Mouse (Mus musculus): ENCODE data around the gene Tgm5.
A peak's percentile ranks its signal among the peaks of the same experiment; 100 is the strongest.
"Not testable (repeated sequence)": the region's sequence is repeated elsewhere in the genome, so short reads cannot be mapped to it uniquely, and the experiment has no call there.

The Tgm5 gene

DNA sequence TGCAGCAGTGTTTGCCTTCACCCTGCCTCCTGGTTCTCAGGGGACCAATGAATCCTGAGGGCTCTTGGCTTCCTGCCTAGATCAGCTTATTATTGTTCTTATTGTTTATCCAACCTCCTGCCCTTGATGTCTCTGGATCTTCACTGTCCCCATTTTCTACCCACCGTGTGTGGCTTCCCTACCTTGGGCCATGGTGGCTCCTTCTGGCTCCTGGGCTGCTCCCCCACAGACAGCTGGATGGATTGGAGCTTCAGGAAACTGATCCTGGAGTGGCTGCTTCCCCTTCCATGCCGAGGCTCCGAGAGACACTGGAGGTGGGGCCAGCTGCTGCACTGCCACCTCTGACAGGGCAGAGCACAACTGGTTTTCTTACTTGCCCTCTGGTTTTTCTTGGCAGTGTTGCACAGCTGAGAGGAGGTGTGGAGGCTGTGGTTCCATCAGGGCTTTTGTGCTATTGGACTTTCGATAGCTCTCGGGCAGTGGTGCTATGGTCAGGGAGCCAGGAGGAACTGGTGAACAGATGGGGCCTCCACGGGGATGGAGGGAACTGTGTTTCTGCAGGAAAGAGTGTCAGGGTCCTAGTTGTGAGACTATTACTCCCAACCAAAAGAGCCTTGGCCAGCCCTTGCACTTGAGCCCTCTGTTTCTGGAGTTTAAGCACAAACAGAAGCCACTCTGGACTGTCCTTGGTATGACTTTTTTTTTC, at the start of gene Tgm5:
TSS of gene Tgm5 (minus strand) at position 362 of the 706 bp plus-strand sequence.
- DNase-seq = no peak

DNA sequence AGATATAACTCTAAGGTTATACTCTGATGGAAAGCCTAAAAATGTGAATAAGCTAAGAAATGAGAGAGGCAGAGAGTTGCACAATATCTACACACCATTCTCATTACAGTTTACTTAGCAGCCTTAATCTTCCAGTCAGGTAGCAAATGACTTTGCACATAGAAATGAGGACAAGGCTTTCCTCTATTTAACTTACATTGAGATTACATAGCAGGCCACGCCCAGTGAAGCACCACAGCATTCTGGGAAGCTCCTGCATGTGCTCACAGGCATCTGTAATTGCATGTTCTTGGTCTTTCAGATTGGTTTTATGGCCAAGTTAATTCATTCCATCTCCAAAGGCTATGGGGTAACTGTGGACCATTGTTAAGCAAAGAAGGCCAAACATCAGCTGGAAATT, 47.2 kb upstream of the Tgm5 start:
- DNase-seq = no peak

DNA sequence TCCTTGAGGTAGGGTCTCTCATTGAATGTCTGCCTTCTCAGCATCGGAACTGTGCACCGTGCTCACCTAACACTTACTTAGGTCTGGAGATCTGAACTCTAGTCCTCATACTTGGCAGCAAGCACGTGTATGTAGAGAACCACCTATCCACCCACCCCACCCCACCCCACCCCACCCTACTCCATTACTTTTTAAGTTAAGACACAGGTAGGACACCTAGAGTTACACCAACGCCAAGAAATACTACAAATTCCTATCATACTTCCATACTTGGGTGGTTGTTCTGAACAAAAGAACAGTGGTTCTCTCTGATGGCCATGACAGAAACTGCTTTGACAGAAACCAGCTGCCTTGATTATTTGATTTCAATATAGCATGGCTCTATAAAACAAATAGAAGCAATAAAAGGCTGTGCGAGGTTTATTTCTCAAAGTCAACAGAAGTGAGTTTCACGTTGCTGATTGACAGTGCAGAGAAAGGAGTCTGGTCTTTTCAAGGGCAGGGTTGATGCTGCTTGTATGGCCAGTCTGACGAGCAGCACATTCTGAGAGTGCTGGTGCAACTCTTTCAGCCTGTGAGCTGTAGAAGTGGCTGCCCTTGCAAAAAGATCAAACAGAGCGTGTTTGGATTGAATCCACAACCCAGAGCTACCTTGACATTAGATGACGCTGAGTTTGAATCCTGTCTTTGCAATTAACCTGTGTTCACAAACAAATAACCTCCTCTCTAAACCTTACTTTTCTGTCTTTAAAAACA, 43.4 kb upstream of the Tgm5 start:
- DNase-seq = no peak

DNA sequence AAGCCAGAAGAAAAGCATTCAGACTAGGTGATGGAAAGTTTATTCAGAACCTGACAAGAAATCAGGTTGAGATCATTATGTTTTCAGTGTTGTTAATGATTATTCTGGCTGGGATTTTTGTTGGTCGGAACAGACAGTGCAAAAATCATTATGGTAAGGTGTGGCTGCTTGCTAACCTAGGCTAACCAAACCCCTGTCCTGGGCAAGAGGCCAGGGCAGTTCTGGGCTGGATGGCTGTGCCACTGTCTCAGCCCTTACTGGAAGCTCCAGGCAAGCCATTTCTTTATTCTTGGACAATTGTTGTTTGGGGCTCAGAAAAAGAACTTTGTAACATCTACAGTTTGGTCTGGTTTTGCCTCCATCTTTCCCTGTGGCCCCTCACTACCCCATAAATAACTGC, 41.9 kb upstream of the Tgm5 start:
- DNase-seq = no peak

DNA sequence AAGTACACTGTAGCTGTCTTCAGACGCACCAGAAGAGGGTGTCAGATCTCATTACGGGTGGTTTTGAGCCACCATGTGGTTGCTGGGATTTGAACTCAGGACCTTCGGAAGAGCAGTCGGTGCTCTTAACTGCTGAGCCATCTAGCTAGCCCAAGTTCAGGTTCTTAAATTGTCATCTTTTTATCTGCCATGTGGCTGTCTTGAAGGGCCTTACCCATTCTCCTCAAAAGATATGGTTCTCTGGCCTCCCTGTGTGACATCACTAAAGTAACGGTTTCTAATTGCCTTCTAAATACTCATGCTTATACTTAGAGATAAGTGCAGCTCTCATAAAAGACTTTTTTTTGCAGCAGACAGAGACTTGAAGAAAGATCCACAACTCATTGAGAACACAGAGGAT, 40.7 kb upstream of the Tgm5 start:
- not testable (repeated sequence) for DNase-seq

DNA sequence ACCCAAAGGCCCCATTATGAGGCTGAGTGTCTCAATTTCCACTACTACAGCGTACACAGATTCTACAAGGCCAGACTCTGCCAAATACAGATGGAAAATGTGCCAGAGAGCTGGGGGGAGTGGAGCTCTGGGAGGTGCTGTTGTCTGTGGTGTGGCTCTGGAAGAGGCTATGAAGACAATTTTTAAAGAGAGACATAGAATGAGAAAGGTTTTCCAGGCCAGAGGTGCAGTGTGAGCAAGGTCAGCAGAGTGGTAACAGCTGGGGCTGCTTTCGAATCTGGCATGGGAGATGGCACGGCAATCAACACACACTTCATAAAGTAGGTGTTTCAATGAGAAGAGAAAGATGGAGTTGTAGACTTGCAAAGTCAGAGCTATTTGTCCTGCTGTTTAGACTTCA, 33.6 kb upstream of the Tgm5 start:
- no peak for DNase-seq

DNA sequence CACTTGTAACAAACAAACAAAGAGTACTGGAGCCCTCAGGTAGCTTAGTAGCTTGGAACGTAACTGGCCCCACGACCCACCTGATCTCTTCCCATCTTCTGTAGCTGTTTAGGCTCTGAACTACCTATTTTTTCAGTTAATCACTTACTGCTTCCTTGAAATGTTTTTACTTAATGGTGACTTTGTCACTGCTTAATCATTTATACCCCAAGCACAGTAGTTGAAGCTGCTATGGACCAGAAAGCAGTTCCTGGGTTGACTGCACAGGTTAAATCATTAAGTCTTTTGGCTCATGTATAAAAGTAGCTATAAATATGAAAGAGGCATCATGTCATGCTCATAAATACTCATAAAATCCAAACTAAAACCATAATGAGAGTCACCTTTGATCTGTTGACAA, 29.8 kb upstream of the Tgm5 start:
- no peak for DNase-seq

DNA sequence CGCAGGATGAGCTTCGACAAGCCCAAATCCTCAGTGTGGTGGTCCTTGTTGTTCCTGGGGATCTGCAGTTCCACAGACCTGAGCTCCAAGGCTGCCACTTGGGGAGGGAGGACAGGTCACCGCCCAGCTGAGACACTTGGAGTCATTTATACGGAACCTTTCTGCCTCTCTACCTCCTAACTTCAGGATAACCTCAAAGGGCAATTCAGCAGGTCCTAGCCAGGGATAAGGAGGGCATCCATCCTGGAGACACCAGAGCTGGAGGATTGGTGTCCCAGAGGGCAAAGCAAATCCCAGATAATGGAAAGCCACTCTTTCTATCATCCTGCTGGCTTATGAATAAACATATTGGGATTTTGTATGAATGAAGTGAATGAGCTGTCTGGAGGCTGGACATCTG, 24.1 kb upstream of the Tgm5 start, which contains the start of gene Tgm7:
TSS of gene Tgm7 (minus strand) at position 101 of the 400 bp plus-strand sequence.
- no peak for DNase-seq

DNA sequence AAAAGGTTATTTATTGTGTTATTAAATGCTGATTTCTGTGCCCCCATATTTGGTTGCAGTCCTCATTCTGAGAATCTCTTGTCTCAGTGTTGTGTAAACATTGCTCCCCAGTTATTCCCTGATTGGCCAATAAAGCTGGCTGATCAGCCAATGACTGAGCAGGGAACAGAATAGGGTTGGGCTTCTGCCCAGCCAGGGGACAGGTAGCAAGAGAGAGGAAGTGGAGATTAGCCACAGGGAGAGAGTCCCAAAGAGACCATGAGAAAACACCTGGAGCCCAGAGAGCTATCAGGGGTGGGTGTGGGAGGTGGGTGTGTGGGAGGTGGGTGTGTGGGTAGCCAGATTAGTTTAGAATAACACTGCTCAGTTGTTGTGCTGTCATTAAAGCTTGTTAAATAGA, 20.3 kb upstream of the Tgm5 start:
- no peak for DNase-seq

DNA sequence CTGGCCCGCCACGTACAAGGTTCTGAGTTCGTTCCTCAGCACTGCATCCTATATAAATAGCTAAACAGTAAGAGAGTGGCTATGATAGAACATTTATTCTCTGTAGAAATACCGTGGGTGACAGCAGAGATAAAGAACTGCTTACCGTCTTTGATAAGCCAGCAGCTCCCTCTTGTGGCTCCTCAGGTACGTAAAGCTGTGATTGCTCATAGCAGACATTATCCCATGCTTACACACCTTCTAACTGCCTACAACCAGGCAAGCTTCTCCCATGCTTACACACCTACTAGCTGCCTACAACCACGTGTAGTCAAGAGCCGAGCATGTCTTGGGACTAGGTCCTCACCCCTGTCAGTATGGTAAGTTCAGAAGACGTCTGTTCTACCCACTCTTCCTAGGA, 16.4 kb upstream of the Tgm5 start:
- peak; percentile 59 for DNase-seq

DNA sequence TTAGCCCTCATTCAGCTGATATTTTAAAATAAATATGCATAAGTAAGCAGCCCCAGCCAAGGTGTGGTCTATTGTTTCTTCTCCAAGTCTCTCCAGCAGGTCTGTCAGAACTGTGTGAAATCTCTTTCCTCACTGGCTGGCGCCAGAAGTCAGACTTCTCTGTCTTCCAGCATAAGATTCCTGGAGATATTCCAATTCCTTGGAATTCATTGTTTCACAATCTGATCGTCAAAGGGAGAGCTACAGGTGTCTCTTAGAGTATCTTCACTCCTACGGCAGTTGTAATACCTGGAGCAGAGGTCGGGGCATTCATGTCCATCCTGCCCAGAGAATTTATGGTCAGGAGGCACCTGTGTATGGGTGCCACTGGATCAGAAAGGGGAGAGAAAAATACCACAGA, 4.1 kb upstream of the Tgm5 start:
- DNase-seq = no peak

DNA sequence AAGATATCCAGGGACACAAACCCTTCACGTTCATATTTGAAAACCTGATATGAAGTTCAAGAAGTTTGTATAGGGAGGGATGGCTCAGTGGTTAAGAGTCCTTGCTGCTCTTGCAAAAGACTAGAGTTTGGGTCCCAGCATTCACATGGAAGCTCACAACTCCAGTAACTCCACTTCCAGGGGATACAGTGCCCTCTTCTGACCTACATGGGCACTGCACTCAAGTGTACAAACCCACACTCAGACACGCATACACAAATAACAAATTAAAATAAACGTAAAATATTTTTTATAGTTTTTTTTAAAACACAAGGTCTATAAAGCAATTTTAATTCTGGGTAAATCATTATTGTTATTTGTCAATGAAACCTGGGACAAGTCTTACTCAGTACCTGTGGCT, 2.9 kb upstream of the Tgm5 start:
- no peak for DNase-seq

DNA sequence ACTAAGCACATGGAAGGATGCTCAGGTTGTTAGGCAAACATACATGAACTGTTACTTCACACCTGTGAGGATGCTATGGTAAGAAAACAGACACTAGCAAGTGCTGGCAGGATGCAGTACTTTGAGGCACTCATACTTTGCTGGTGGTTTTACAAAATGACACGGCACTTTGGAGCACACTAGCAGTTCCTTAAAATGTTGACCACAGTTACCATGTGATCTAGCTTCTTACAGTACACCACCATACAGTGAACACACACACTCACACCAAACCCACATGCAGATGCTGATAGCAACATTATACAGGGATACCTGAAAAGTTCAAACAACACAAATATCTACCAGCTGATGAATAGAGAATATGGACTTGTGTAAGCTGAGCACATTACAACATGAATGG, 3.0 kb downstream of the Tgm5 start:
- no peak for DNase-seq

DNA sequence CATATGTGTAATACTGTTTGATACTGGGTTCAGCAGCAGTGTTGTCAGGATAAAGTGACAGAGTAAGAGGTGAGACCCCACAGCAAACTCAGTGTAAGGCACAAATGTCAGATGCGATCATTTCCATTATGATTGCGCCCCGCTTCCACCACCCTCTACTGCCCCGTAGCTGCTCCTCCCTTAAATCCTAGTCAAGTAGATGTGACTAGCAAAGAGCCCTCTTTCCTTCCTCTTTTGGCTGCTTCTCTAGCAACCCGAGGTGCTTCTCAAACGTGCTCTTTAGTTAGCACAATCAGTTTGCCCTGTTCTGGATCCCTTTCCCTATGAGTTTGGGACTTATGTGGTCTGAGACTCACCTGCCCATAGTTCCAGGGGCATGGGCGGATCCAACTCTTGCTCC, 10.9 kb downstream of the Tgm5 start:
- no peak for DNase-seq

DNA sequence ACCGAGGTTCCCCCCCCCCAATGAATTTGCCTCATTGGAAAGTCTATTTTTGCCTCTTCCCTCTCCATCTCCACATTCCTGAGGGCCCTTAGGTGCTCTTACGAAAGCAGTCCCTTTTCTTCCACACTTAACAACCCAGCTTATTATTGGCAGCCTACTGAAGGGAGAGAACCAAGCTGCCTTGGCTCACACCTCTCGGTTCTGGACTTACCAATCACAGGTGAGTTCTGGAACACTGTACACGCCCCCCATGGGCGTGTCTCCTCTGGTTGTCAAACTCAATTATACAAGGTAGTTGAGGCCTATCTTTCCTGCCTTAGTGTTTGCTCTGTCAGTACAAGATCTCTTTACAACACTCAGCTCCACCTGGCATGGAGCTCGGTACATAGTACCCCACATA, 13.8 kb downstream of the Tgm5 start:
- no peak for DNase-seq

DNA sequence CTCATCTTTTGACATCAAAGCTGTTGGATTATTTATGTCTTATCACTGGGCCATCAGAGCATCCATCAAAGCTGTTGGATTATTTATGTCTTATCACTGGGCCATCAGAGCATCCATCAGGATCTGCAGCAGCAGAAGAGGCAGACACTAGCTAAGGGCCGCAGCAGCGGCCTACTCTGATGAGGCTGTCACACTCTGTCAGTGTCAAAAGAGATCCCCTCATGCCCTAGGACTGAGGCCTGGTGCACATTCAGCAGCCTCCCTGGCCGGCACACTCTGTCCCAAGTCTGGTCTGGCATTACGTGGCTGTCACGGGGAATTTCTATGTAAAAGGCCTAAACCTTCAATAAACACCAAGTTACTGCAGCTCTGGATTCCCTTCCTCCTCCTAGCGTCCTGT, 16.1 kb downstream of the Tgm5 start:
- DNase-seq = no peak

DNA sequence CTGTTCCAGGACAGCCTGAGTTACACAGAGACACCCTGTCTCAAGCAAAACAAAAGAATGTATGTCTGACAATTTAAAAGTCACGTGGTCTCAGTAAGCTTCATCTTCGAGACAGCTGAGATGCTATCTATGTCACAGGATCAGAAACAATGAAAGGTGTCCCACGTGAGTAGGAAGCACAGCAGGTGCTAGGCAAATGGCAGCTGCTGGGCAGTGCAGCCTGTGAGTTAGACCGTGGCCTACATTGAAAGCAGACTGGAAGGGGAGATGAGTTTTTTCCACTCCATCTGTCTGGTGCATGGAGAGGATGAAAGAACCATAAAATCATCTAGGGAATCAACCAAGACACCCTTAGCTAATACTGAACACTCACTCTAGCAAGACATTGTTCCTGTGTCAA, 18.5 kb downstream of the Tgm5 start:
- DNase-seq = peak; percentile 18

DNA sequence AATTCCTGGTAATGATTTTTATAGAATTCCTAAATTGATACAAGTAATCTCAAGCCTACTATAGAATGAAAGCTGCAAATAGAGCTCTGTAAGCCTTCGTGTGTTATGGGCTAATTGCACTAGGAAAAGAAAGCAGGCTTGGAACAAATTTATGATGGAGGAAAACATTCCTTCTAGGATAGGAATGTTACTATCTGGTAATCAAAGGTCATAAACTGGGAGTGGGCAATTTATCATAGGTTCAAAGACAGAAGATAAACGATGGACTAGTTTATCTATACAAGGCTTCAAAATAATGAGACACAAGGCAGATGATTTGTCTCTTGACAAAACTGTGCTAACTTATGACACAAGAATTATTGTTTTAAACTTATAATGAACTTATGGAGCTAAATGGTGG, 24.3 kb downstream of the Tgm5 start:
- DNase-seq = no peak

DNA sequence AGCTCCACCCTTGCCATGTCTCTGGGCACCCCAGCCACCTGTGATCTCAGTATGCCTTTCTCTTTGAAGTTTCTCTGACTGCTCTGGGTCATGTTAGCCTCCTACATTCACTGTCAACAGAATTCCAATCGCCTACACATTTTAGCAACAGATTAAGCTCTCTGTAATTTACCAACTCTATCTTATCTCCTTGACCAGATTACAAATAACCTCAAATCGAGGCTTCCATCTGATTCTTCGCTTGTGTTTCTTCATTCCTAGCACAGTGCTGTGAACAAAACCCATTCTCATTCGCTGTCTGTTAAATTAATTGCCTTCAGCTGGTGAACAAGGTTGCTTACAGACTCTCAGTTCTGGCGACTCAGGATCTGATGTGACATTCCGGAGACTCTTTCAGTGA, 27.6 kb downstream of the Tgm5 start:
- DNase-seq = no peak

DNA sequence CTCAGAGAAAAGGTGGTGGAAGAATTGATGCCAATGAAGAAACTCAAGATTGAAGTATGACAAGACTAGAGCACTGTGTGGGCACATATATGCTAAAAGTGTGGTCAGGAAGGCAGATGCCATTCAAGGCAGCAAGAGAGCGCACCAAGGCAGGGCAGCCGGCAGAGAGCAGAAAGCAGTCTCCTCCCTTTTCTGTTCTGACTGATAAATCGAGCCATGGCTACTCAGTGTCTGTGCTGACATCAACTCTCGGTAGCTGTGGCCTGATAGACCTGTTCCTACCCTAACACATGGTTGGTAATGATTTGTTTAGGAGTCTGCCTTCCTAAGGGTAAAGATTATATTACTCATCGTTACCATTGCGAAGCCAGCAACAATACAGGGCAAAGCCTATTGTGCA, 29.7 kb downstream of the Tgm5 start:
- no peak for DNase-seq

DNA sequence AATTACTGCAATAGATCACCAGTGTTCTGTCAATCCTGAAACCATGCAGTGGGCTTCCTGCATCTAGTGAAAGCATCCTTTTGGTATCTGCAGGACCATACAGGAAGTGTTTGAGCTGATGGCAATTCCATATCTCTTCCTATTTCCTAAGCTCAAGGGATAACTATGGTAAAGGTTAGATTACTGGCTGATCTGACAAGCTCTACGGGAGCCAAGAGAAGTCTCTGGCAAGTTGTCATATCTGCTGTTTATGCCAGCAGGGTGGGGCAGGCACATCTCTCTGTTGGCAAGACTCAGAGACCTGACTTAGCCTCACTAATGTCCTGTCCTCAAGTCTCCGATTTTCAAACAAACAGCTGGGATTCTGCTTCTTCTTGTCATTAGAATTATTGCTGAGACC, 31.6 kb downstream of the Tgm5 start:
- DNase-seq = no peak

DNA sequence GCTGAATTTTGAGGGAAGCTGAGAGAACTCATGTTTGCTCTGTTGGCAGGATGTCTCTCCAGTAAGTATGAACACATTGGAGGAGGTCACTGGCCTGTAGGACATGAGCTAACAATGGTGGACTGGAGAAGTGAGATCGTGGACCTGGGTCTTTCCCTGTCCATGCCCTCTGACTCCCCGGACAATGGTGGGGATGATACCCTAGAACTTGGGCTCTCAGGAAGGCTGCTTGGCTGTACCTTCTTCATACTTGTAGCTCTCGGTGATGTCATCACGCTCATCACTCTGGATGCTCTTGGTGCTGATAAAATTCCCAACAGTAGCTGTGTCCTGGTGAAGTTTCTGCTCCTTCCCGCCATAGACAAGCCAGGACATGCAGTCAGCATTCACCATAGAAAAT, 33.5 kb downstream of the Tgm5 start:
- no peak for DNase-seq

DNA sequence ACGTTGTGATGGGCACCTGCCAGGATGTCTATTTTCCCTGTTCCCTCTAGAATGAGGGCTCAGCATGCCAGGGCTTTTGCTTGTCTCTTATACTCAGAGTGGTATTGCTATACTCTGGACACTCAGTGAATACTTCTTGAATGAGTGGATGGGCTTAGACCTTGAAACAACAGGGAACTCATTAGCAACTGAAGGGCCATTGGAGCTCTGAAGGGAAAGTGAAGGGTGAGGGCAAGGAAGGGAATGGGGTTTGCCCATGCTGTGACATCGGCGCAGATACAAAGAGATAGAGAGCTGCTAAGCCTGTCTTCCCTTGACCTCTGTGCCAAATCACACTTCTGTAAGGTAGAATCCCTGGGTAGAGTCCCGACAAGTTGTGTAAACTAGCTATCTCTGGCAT, 40.0 kb downstream of the Tgm5 start:
- no peak for DNase-seq

DNA sequence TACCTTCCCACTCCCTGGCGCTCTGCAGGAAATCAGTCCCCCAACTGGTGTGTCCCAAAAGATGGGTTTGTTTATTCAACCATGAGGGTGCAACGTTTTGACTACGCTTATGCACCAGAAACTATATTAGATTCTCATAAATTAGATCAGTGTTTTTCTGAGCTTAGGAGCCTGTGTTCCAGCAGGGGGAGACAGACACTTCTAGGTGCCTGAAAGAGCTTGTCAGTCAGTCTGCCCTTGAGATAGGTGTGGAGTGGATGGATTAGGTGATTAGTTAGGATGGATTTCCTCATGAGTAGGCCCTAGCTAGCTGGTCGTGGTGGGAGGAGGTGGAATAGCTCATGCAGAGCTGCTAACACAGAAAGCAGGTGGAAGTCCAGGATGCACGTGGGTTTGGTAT, 44.5 kb downstream of the Tgm5 start:
- DNase-seq = peak; percentile 21

DNA sequence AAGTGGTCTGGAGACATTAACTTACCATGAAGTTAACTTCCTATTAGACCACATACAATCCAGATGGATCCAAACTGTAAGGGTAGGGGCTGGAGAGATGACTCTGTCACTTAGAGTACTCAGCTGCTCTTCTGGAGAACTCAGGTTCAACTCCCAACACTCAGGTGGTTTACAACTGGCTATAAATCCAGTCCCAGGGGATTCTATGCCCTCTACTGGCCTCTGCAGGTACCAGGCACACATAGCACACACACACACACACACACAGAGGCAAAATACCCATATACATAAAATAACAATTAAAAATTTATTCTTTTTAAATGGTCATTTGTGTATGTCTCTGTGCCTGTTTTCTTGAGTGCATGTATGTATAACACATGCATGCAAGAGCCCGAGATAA, 46.3 kb downstream of the Tgm5 start:
- no peak for DNase-seq

All from thymus, postnatal 25 days (tissue).